Mouse (Mus musculus) embryonic fibroblast, embryonic 13.5 days (primary cell): ENCODE results near the gene Aldoart2.

Experiments used
- CTCF ChIP-seq: IDR thresholded peaks from 2 replicates; pipeline ENCODE4 v1.5.1; 2011; ENCODE audit warnings: mild to moderate bottlenecking, control low read depth, low read length, moderate library complexity, borderline replicate concordance; ENCODE audit not compliant: insufficient read depth
- POLR2A ChIP-seq: IDR thresholded peaks from 2 replicates; pipeline ENCODE4 v1.6.1; 2011; ENCODE audit warnings: low read depth, mild to moderate bottlenecking, control low read depth, low read length, moderate library complexity

DNA sequence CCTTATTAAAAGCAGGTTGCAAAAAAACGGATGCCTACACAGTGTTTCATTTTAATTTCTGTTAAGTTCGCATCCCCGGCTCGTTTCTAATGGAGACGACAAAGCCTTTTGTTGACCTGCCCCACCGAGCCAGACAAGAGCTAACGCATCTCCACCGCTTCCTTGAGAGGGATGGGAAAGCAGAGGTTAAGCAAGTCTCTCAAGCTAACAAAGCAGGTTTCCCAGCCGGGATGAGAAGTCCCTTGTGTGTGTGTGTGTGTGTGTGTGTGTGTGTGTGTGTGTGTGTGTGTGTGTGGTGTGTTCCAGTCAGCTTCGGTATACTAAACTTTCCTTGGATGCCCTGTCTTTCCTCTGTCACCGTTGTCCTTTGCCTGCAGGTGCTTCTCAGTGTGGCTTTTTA is 6.1 kb downstream of the Aldoart2 start:
- TF ChIP-seq POLR2A, result no peak
- TF ChIP-seq CTCF, result no peak
